Mouse (Mus musculus): Measurements from ENCODE around the gene Tle2. TPM values are rescaled to one million over a fixed set of nuclear protein-coding genes. Genes with fewer than 3 reads are reported as not detected.

Gene Tle2
- total and polyA plus RNA-seq, 3 experiments: 0.19 to 2.4 TPM; not detected in 1

DNA sequence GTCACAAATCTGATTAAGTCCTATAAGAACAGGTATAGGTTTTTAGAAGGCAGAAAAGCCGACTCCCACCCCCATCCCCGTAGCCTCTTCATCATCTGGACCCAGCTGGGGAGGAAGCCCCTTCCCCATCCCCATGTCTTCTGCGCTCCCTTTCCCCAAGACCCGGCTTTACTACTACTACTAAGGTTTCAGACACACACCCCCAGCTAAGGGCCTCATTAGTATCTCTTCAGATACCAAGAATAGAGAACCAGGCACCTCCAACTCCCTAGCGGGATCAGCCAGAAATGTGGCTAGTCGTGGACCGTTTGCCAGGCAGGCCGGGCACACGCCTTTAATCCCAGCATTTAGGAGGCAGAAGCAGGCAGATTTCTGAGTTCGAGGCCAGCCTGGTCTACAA, 25.7 kb downstream of the Tle2 start:
- peaks cover 10 to 21% of the 10 kb centered on the region in 2 experiments for H3K4me1 ChIP-seq (ENCODE audit: control insufficient read depth in 1 of 2, insufficient read depth in 2 of 2, low read length in 2 of 2)

DNA sequence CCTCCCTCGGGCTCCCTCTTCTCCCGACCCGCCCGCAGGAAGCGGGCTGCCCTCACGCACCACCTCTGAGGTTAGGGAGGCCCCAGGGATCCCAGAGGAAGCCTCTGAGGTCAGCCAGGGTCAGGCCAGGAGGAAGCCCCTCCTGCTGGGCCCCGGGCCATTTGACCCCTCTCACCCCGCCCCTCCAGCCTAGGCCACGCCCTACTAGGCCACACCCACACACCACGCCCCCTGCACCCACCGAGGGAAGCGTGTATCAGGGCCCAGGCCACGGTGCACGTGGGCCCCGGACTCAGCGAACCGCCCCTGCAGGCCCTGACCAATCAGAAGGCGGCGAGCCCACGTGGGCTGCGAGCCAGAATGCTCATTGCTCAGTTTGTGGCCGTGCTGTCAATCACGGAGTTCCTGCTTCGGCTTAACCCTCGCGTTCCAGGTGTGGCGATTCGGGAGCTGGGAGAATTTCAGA, 26.4 kb downstream of the Tle2 start, which contains the start of gene Tle6:
TSS of gene Tle6 (minus strand) at position 336 of the 466 bp plus-strand sequence.
- Histone ChIP-seq H3K27me3 (ENCODE audit: control insufficient read depth in 1 of 2, insufficient read depth in 2 of 2, low read length in 2 of 2) (no peaks in the 10 kb centered on the region), H3K79me2 (ENCODE audit: control insufficient read depth, insufficient read depth, low read length, poor library complexity) (no peaks in the 10 kb centered on the region; the same call in 1 of the 2 replicates), H3K9me3 (replicated peaks; ENCODE audit: insufficient read depth, low read length) (no peaks in the 10 kb centered on the region), H3K4me3 (ENCODE audit: control insufficient read depth in 1 of 2, insufficient read depth in 1 of 2, low read depth in 2 of 2, low read length in 2 of 2) (peak within 1 kb of the TSS; percentile 74 to 87), H3K4me1 (ENCODE audit: control insufficient read depth in 1 of 2, insufficient read depth in 2 of 2, low read length in 2 of 2) (peaks cover 10 to 21% of the 10 kb centered on the region in 2 experiments), H3K9ac (ENCODE audit: control insufficient read depth, low read depth, low read length, poor library complexity, severe bottlenecking) (peak within 1 kb of the TSS; percentile 71), H3K27ac (ENCODE audit: control insufficient read depth, low read depth, low read length) (peak within 1 kb of the TSS; percentile 58), H3K36me3 (ENCODE audit: control insufficient read depth in 1 of 2, insufficient read depth in 2 of 2, low read length in 2 of 2) (peaks cover 0 to 13% of the 10 kb centered on the region in 2 experiments; a peak in 2 of 4 replicates)
- peak; percentile 98 for DNase-seq (ENCODE audit: low read depth, low spot score)
- TF ChIP-seq SIN3A (IDR thresholded peaks at IDR 0.05; ENCODE audit: low read length): peak; percentile 92
- TF ChIP-seq RAD21 (IDR thresholded peaks at IDR 0.05; ENCODE audit: low read depth, low read length): no peak
- TF ChIP-seq KAT2A (conservative IDR thresholded peaks at IDR 0.05; ENCODE audit: low read depth, low read length): no peak
- no peak for TF ChIP-seq CHD2 (IDR thresholded peaks at IDR 0.05; ENCODE audit: low read length)
- TF ChIP-seq MXI1 (IDR thresholded peaks at IDR 0.05; ENCODE audit: low read depth, low read length): peak; percentile 95
- peak; percentile 94 for TF ChIP-seq USF1 (IDR thresholded peaks at IDR 0.05; ENCODE audit: low read depth, low read length)
- peak; percentile 64; the same call in 1 of the 2 replicates for TF ChIP-seq ELF1 (IDR thresholded peaks at IDR 0.05; ENCODE audit: low read depth, low read length)
- TF ChIP-seq NRF1 (IDR thresholded peaks at IDR 0.05; ENCODE audit: insufficient read depth, low read depth, low read length, poor library complexity, severe bottlenecking): peak; percentile 26; the same call in 1 of the 2 replicates
- no peak for TF ChIP-seq RCOR1 (IDR thresholded peaks at IDR 0.05; ENCODE audit: low read depth, low read length)
- no peak for TF ChIP-seq ZMIZ1 (IDR thresholded peaks at IDR 0.05; ENCODE audit: low read depth, low read length)
- peak; percentile 22; the same call in 1 of the 2 replicates for TF ChIP-seq ETS1 (IDR thresholded peaks at IDR 0.05; ENCODE audit: low read depth, low read length)
- TF ChIP-seq BHLHE40 (IDR thresholded peaks at IDR 0.05; ENCODE audit: borderline replicate concordance, low read depth, low read length): peak; percentile 100
- TF ChIP-seq POLR2A (IDR thresholded peaks at IDR 0.05; ENCODE audit: control insufficient read depth in 1 of 2, insufficient read depth in 1 of 2, low read depth in 1 of 2, low read length in 2 of 2, poor library complexity in 1 of 2): peak in 1 of 2 experiments; percentile 40; a peak in 1 of 4 replicates
- peak; percentile 57; the same call in 1 of the 2 replicates for TF ChIP-seq MAZ (IDR thresholded peaks at IDR 0.05; ENCODE audit: low read depth, low read length)
- TF ChIP-seq EP300 (IDR thresholded peaks at IDR 0.05; ENCODE audit: low read depth in 1 of 2, low read length in 2 of 2): peak in 1 of 2 experiments; percentile 49; a peak in 2 of 4 replicates
- 0 out of 2 replicates have a peak, but pooled peaks have one; percentile 2 for TF ChIP-seq GATA1 (IDR thresholded peaks at IDR 0.05; ENCODE audit: low read depth, low read length)
- no peak for TF ChIP-seq MAFK (IDR thresholded peaks at IDR 0.05; ENCODE audit: borderline replicate concordance, low read depth, low read length)
- TF ChIP-seq NELFE (IDR thresholded peaks at IDR 0.05; ENCODE audit: low read depth, low read length): peak; percentile 7; the same call in 1 of the 2 replicates
- peak in 1 of 3 experiments; percentile 49; a peak in 2 of 6 replicates for TF ChIP-seq CTCF (IDR thresholded peaks at IDR 0.05 in 2 of 3, conservative IDR thresholded peaks at IDR 0.05 in 1 of 3; ENCODE audit: control insufficient read depth in 1 of 3, insufficient read depth in 1 of 3, low read depth in 2 of 3, low read length in 3 of 3, poor library complexity in 1 of 3, severe bottlenecking in 1 of 3)
- TF ChIP-seq HCFC1 (IDR thresholded peaks at IDR 0.05; ENCODE audit: low read depth, low read length): peak; percentile 52
- TF ChIP-seq TAL1 (IDR thresholded peaks at IDR 0.05; ENCODE audit: low read length): no peak
- no peak for TF ChIP-seq JUND (IDR thresholded peaks at IDR 0.05; ENCODE audit: low read depth, low read length)
- peak; percentile 38; the same call in 1 of the 2 replicates for TF ChIP-seq TCF12 (IDR thresholded peaks at IDR 0.05; ENCODE audit: low read depth, low read length)

More for the DNA sequence above, 25.7 kb downstream of the Tle2 start:
- TF ChIP-seq CTCF (IDR thresholded peaks at IDR 0.05 in 2 of 3, conservative IDR thresholded peaks at IDR 0.05 in 1 of 3; ENCODE audit: control insufficient read depth in 1 of 3, insufficient read depth in 1 of 3, low read depth in 2 of 3, low read length in 3 of 3, poor library complexity in 1 of 3, severe bottlenecking in 1 of 3) (no peak), SIN3A (IDR thresholded peaks at IDR 0.05; ENCODE audit: low read length) (no peak), CHD1 (IDR thresholded peaks at IDR 0.05; ENCODE audit: low read depth, low read length) (no peak), E2F4 (IDR thresholded peaks at IDR 0.05; ENCODE audit: borderline replicate concordance, low read depth, low read length) (no peak), KAT2A (conservative IDR thresholded peaks at IDR 0.05; ENCODE audit: low read depth, low read length) (no peak), TAL1 (IDR thresholded peaks at IDR 0.05; ENCODE audit: low read length) (no peak), ELF1 (IDR thresholded peaks at IDR 0.05; ENCODE audit: low read depth, low read length) (no peak), POLR2AphosphoS2 (IDR thresholded peaks at IDR 0.05; ENCODE audit: low read length) (no peak), MAZ (IDR thresholded peaks at IDR 0.05; ENCODE audit: low read depth, low read length) (no peak), ZKSCAN1 (IDR thresholded peaks at IDR 0.05; ENCODE audit: low read depth, low read length) (no peak), MAX (IDR thresholded peaks at IDR 0.05; ENCODE audit: low read length) (no peak), UBTF (IDR thresholded peaks at IDR 0.05; ENCODE audit: borderline replicate concordance, insufficient read depth, low read depth, low read length) (no peak), MYC (IDR thresholded peaks at IDR 0.05; ENCODE audit: low read depth, low read length) (no peak), EP300 (IDR thresholded peaks at IDR 0.05; ENCODE audit: low read depth in 1 of 2, low read length in 2 of 2) (no peak), ZMIZ1 (IDR thresholded peaks at IDR 0.05; ENCODE audit: low read depth, low read length) (no peak), ZNF384 (IDR thresholded peaks at IDR 0.05; ENCODE audit: low read depth, low read length) (no peak), JUND (IDR thresholded peaks at IDR 0.05; ENCODE audit: low read depth, low read length) (no peak), POLR2A (IDR thresholded peaks at IDR 0.05; ENCODE audit: control insufficient read depth in 1 of 2, insufficient read depth in 1 of 2, low read depth in 1 of 2, low read length in 2 of 2, poor library complexity in 1 of 2) (no peak), TCF12 (IDR thresholded peaks at IDR 0.05; ENCODE audit: low read depth, low read length) (no peak)
- DNase-seq (ENCODE audit: low read depth, low spot score): peak; percentile 52
- Histone ChIP-seq H3K9me3 (replicated peaks; ENCODE audit: insufficient read depth, low read length) (no peaks in the 10 kb centered on the region), H3K36me3 (ENCODE audit: control insufficient read depth in 1 of 2, insufficient read depth in 2 of 2, low read length in 2 of 2) (peaks cover 0 to 13% of the 10 kb centered on the region in 2 experiments; a peak in 2 of 4 replicates), H3K27ac (ENCODE audit: control insufficient read depth, low read depth, low read length) (peak overlapping the region; percentile 47), H3K79me2 (ENCODE audit: control insufficient read depth, insufficient read depth, low read length, poor library complexity) (no peaks in the 10 kb centered on the region; the same call in 1 of the 2 replicates), H3K9ac (ENCODE audit: control insufficient read depth, low read depth, low read length, poor library complexity, severe bottlenecking) (peak overlapping the region; percentile 71), H3K27me3 (ENCODE audit: control insufficient read depth in 1 of 2, insufficient read depth in 2 of 2, low read length in 2 of 2) (no peaks in the 10 kb centered on the region), H3K4me3 (ENCODE audit: control insufficient read depth in 1 of 2, insufficient read depth in 1 of 2, low read depth in 2 of 2, low read length in 2 of 2) (peak overlapping the region; percentile 72 to 74)

All from MEL (cell line).